Mouse (Mus musculus): Measurements from ENCODE around the gene Prtg.

Prtg gene

GRCm38 (mm10) chr9:72862955-72863354 is 56.3 kb downstream of the Prtg start:
- DNase-seq (ENCODE audit: low spot score) = no peak

GRCm38 (mm10) chr9:72863773-72864172 is 57.1 kb downstream of the Prtg start:
- no peak for DNase-seq (ENCODE audit: low spot score)

- no peak for DNase-seq (ENCODE audit: low spot score)
Measured at GRCm38 (mm10) chr9:72867434-72867833, 60.8 kb downstream of the Prtg start.

- no peak for DNase-seq (ENCODE audit: low spot score)
Measured at GRCm38 (mm10) chr9:72868774-72869173, 62.1 kb downstream of the Prtg start.

- no peak for DNase-seq (ENCODE audit: low spot score)
Measured at GRCm38 (mm10) chr9:72871506-72872297, 65.0 kb downstream of the Prtg start.

- no peak for DNase-seq (ENCODE audit: low spot score)
Measured at GRCm38 (mm10) chr9:72872298-72873130, 65.8 kb downstream of the Prtg start.

- DNase-seq (ENCODE audit: low spot score) = no peak
Measured at GRCm38 (mm10) chr9:72875878-72876277, 69.2 kb downstream of the Prtg start.

GRCm38 (mm10) chr9:72877905-72878304 is 71.2 kb downstream of the Prtg start:
- DNase-seq (ENCODE audit: low spot score) = no peak

- no peak for DNase-seq (ENCODE audit: low spot score)
Measured at GRCm38 (mm10) chr9:72878656-72879055, 72.0 kb downstream of the Prtg start.

- DNase-seq (ENCODE audit: low spot score) = no peak
Measured at GRCm38 (mm10) chr9:72879601-72880000, 72.9 kb downstream of the Prtg start.

- DNase-seq (ENCODE audit: low spot score) = no peak
Measured at GRCm38 (mm10) chr9:72880225-72880960, 73.7 kb downstream of the Prtg start.

GRCm38 (mm10) chr9:72881026-72881768 is 74.5 kb downstream of the Prtg start:
- DNase-seq (ENCODE audit: low spot score) = peak; percentile 34

- no peak for DNase-seq (ENCODE audit: low spot score)
Measured at GRCm38 (mm10) chr9:72883940-72884339, 77.3 kb downstream of the Prtg start.

GRCm38 (mm10) chr9:72889777-72890176 is 83.1 kb downstream of the Prtg start:
- DNase-seq (ENCODE audit: low spot score) = no peak

GRCm38 (mm10) chr9:72890499-72891085 is 83.9 kb downstream of the Prtg start:
- DNase-seq (ENCODE audit: low spot score) = no peak

GRCm38 (mm10) chr9:72892761-72893160 is 86.1 kb downstream of the Prtg start:
- no peak for DNase-seq (ENCODE audit: low spot score)

- no peak for DNase-seq (ENCODE audit: low spot score)
Measured at GRCm38 (mm10) chr9:72894796-72895352, 88.2 kb downstream of the Prtg start.

- DNase-seq (ENCODE audit: low spot score) = no peak
Measured at GRCm38 (mm10) chr9:72902057-72902456, 95.4 kb downstream of the Prtg start.

- DNase-seq (ENCODE audit: low spot score) = no peak
Measured at GRCm38 (mm10) chr9:72902611-72903010, 95.9 kb downstream of the Prtg start.

GRCm38 (mm10) chr9:72906693-72907103 is 100.0 kb downstream of the Prtg start:
- no peak for DNase-seq (ENCODE audit: low spot score)

- no peak for DNase-seq (ENCODE audit: low spot score)
Measured at GRCm38 (mm10) chr9:72911381-72911780, 104.7 kb downstream of the Prtg start.

All from left cerebral cortex, adult 11 months (tissue).